Mouse (Mus musculus): ENCODE results near the gene Olfr247. TPM values are rescaled to one million over a fixed set of nuclear protein-coding genes. Genes with fewer than 3 reads are reported as not detected.

Gene Olfr247
- not detected for polyA plus RNA-seq (2017; shearing (Covaris generic))

GRCm38 (mm10) chr10:129976040-129976439 lies at the start of gene Olfr247:
Gene Olfr247, minus strand, starts transcription at chr10:129976140.

GRCm38 (mm10) chr10:130012321-130012720 lies 36.4 kb upstream of the Olfr247 start, which contains the start of gene Olfr820:
Gene Olfr820, plus strand, starts transcription at chr10:130012621.

DNA sequence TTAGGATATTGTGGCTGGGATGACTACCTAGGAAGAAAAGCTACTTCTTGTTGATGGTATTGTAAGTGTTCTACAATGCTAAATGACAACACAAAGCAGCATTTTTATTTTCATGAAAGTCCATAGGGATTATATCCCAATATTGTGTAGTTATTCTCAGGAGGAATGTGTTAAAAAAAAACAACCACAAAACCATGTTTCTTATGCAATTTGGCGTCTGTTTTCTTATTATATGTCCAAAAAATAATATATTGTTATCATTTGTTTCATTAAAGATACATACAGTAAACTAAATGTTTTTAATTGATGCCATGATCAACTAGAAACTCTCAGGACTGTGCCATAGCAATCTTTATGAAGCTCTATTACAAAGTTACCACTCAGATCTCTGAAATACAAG lies 9.0 kb upstream of the Olfr247 start, which contains the start of gene Gm10310:
TSS of gene Gm10310 (minus strand) at position 101 of the 400 bp plus-strand sequence.

GRCm38 (mm10) chr10:129967166-129967565 lies 8.8 kb downstream of the Olfr247 start, which contains the start of gene Olfr819:
Gene Olfr819, minus strand, starts transcription at chr10:129967266.

DNA sequence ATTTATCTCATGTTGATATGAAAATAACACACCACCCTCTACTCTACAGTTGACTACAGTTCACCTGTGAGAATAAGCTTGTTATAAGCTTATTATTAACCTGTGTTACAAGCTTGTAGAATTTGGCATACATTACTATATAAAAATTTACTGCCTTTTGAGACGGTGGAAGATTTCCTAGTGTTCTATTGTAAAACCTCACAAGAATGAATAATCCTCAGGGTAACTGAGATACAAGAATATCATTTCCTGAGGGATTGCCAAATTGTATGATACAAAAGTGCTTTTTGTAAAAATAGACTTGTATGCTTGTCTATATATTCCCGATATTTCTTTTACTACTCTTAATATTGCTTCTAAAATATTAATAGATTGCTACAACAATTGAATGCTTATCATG lies 26.9 kb downstream of the Olfr247 start, which contains the start of gene Olfr818:
TSS of gene Olfr818 (minus strand) at position 101 of the 400 bp plus-strand sequence.

Other genes with a start within 250 kb of the Olfr247 start
- gene Olfr805, start 246.8 kb downstream of the Olfr247 start, polyA plus RNA-seq (2017; shearing (Covaris generic)): not detected
- not detected for gene Olfr806, start 234.2 kb downstream of the Olfr247 start, polyA plus RNA-seq (2017; shearing (Covaris generic))
- gene Olfr807, start 218.3 kb downstream of the Olfr247 start, polyA plus RNA-seq (2017; shearing (Covaris generic)): not detected
- gene Olfr808, start 210.7 kb downstream of the Olfr247 start, polyA plus RNA-seq (2017; shearing (Covaris generic)): not detected
- gene Olfr809, start 201.5 kb downstream of the Olfr247 start, polyA plus RNA-seq (2017; shearing (Covaris generic)): not detected
- not detected for gene Olfr810, start 181.2 kb downstream of the Olfr247 start, polyA plus RNA-seq (2017; shearing (Covaris generic))
- not detected for gene Olfr811, start 171.7 kb downstream of the Olfr247 start, polyA plus RNA-seq (2017; shearing (Covaris generic))
- gene Olfr812, start 130.0 kb downstream of the Olfr247 start, polyA plus RNA-seq (2017; shearing (Covaris generic)): not detected
- not detected for gene Olfr813, start 120.8 kb downstream of the Olfr247 start, polyA plus RNA-seq (2017; shearing (Covaris generic))
- gene Olfr814, start 96.3 kb downstream of the Olfr247 start, polyA plus RNA-seq (2017; shearing (Covaris generic)): 0.06 TPM
- not detected for gene Olfr815, start 70.3 kb downstream of the Olfr247 start, polyA plus RNA-seq (2017; shearing (Covaris generic))
- gene Olfr816, start 60.5 kb downstream of the Olfr247 start, polyA plus RNA-seq (2017; shearing (Covaris generic)): 0.11 TPM
- gene Olfr818, start 27.0 kb downstream of the Olfr247 start, polyA plus RNA-seq (2017; shearing (Covaris generic)): not detected
- gene Olfr819, start 8.9 kb downstream of the Olfr247 start, polyA plus RNA-seq (2017; shearing (Covaris generic)): not detected
- gene Gm10310, start 8.9 kb upstream of the Olfr247 start, polyA plus RNA-seq (2017; shearing (Covaris generic)): 0.08 TPM
- gene Olfr820, start 36.5 kb upstream of the Olfr247 start, polyA plus RNA-seq (2017; shearing (Covaris generic)): not detected
- not detected for gene Olfr821, start 54.2 kb upstream of the Olfr247 start, polyA plus RNA-seq (2017; shearing (Covaris generic))
- 0.26 TPM for gene Olfr822, start 95.1 kb upstream of the Olfr247 start, polyA plus RNA-seq (2017; shearing (Covaris generic))
- gene Olfr823, start 139.2 kb upstream of the Olfr247 start, polyA plus RNA-seq (2017; shearing (Covaris generic)): not detected
- 0.19 TPM for gene Olfr824, start 153.9 kb upstream of the Olfr247 start, polyA plus RNA-seq (2017; shearing (Covaris generic))
- gene Olfr825, start 190.6 kb upstream of the Olfr247 start, polyA plus RNA-seq (2017; shearing (Covaris generic)): 0.06 TPM
- 0.10 TPM for gene Olfr826, start 208.0 kb upstream of the Olfr247 start, polyA plus RNA-seq (2017; shearing (Covaris generic))
- not detected for gene Olfr827, start 238.3 kb upstream of the Olfr247 start, polyA plus RNA-seq (2017; shearing (Covaris generic))

Measured in CD4-positive, CD25-positive, alpha-beta regulatory T cell (primary cell).